Mouse (Mus musculus): ENCODE measurements around the gene Ccdc6.

Gene Ccdc6

GRCm38 (mm10) chr10:70093782-70094181, 3.1 kb upstream of the Ccdc6 start:
- in situ Hi-C loops (cut with MboI, MseI) = loop anchor here (25.0 kb wide), 1 partner anchor 731 kb away; the partner anchor contains the start of gene Cdk1

GRCm38 (mm10) chr10:70095031-70095470, 1.9 kb upstream of the Ccdc6 start:
- in situ Hi-C loops (cut with MboI, MseI) = loop anchor here (25.0 kb wide), 1 partner anchor 733 kb away; the partner anchor contains the start of gene Cdk1

- in situ Hi-C loops (cut with MboI, MseI) = loop anchor here (25.0 kb wide), 1 partner anchor 733 kb away; the partner anchor contains the start of gene Cdk1
Observed at GRCm38 (mm10) chr10:70095506-70096270, 1.2 kb upstream of the Ccdc6 start.

- in situ Hi-C loops (cut with MboI, MseI) = loop anchor here (25.0 kb wide), 1 partner anchor 735 kb away; the partner anchor contains the start of gene Cdk1
Observed at GRCm38 (mm10) chr10:70097291-70097901, 475 bp downstream of the Ccdc6 start.

GRCm38 (mm10) chr10:70097911-70098569, 1.1 kb downstream of the Ccdc6 start:
- in situ Hi-C loops (cut with MboI, MseI) = loop anchor here (25.0 kb wide), 1 partner anchor 736 kb away; the partner anchor contains the start of gene Cdk1

GRCm38 (mm10) chr10:70098626-70099025, 1.7 kb downstream of the Ccdc6 start:
- in situ Hi-C loops (cut with MboI, MseI) = loop anchor here (25.0 kb wide), 1 partner anchor 736 kb away; the partner anchor contains the start of gene Cdk1

- in situ Hi-C loops (cut with MboI, MseI) = loop anchor here (25.0 kb wide), 1 partner anchor 737 kb away; the partner anchor contains the start of gene Cdk1
Observed at GRCm38 (mm10) chr10:70099052-70099451, 2.1 kb downstream of the Ccdc6 start.

- in situ Hi-C loops (cut with MboI, MseI) = no loop called here
Observed at GRCm38 (mm10) chr10:70102086-70102485, 5.2 kb downstream of the Ccdc6 start.

- in situ Hi-C loops (cut with MboI, MseI) = no loop called here
Observed at GRCm38 (mm10) chr10:70108016-70108415, 11.1 kb downstream of the Ccdc6 start.

GRCm38 (mm10) chr10:70109974-70110373, 13.1 kb downstream of the Ccdc6 start:
- in situ Hi-C loops (cut with MboI, MseI) = no loop called here

- in situ Hi-C loops (cut with MboI, MseI) = no loop called here
Observed at GRCm38 (mm10) chr10:70110815-70111214, 13.9 kb downstream of the Ccdc6 start.

- in situ Hi-C loops (cut with MboI, MseI) = no loop called here
Observed at GRCm38 (mm10) chr10:70111643-70112042, 14.7 kb downstream of the Ccdc6 start.

- in situ Hi-C loops (cut with MboI, MseI) = no loop called here
Observed at GRCm38 (mm10) chr10:70114048-70114635, 17.2 kb downstream of the Ccdc6 start.

GRCm38 (mm10) chr10:70116454-70116853, 19.5 kb downstream of the Ccdc6 start:
- in situ Hi-C loops (cut with MboI, MseI) = no loop called here

- in situ Hi-C loops (cut with MboI, MseI) = no loop called here
Observed at GRCm38 (mm10) chr10:70119451-70119850, 22.5 kb downstream of the Ccdc6 start.

GRCm38 (mm10) chr10:70119851-70120370, 23.0 kb downstream of the Ccdc6 start:
- in situ Hi-C loops (cut with MboI, MseI) = loop anchor here (10.0 kb wide), 1 partner anchor 1115 kb away; the partner anchor contains the start of gene Tfam

- in situ Hi-C loops (cut with MboI, MseI) = loop anchor here (10.0 kb wide), 1 partner anchor 1114 kb away; the partner anchor contains the start of gene Tfam
Observed at GRCm38 (mm10) chr10:70120671-70121405, 23.9 kb downstream of the Ccdc6 start.

- in situ Hi-C loops (cut with MboI, MseI) = loop anchor here (10.0 kb wide), 1 partner anchor 1113 kb away; the partner anchor contains the start of gene Tfam
Observed at GRCm38 (mm10) chr10:70121406-70121695, 24.4 kb downstream of the Ccdc6 start.

GRCm38 (mm10) chr10:70123454-70123853, 26.5 kb downstream of the Ccdc6 start:
- in situ Hi-C loops (cut with MboI, MseI) = loop anchor here (10.0 kb wide), 1 partner anchor 1111 kb away; the partner anchor contains the start of gene Tfam

- in situ Hi-C loops (cut with MboI, MseI) = loop anchor here (10.0 kb wide), 1 partner anchor 1109 kb away; the partner anchor contains the start of gene Tfam
Observed at GRCm38 (mm10) chr10:70125491-70125890, 28.6 kb downstream of the Ccdc6 start.

Data from T-helper 1 cell (primary cell).